Comparison of ENCODE assay signal across 13 mouse cellular contexts in the genomic region with DNA sequence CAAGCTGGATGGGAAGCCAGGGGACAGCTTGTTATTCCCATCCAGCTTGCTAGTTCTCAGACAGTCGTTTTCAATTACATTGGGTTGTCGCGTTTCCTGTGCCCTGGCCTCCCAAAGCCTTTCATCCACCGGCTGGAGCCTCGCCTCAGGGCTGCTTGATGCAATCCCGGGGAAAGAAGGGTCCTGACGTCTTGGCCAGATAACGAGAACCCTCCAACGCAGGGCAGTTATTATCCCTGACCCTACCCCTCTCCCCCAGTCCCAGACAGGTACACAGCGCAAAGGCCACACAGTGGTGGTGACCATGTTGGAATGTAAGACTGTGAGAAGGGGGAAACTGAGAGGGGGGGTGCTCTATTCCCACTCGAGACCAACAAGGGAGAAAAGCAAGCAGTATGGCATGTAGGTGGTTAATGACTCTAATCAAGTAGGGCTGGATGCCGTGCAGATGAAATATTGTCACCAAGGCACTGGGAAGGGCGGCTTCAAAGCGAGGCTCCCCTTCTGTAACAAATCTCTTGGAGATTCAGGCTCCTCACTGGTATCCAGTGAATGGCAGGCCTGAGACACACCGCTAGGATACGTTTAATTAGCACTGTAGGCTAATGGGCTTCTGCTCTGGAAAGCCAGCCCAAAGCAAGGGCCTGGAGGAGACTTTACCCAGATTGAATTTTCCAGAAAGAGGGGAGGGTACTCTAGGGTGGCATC.
A peak's percentile ranks its signal among the peaks of the same experiment; 100 is the strongest.
DNase-seq lines count a peak whose midpoint lies in the region; ATAC-seq and TF ChIP-seq lines count a peak whose summit lies in the region.
"Had no signal": no experiment of that assay in that cellular context is flagged by ENCODE, and none has a peak within 500 bp of the region (broad histone marks: within the 10 kb centered on the region; RNA-seq: fewer than 3 reads in every experiment).

No protein-coding gene starts in this region.

- H3K9me3 ChIP-seq in kidney, embryonic 14.5 days (ENCODE audit: control insufficient read depth, low read length): peaks cover 5% of the 10 kb centered on the region; the same call in 1 of the 2 replicates
- H3K9me3 ChIP-seq in forebrain, postnatal 0 days (ENCODE audit: low read length): no peaks in the 10 kb centered on the region
- no peaks in the 10 kb centered on the region for H3K9me3 ChIP-seq in limb, embryonic 15.5 days
- H3K9me3 ChIP-seq: intestine, embryonic 15.5 days; stomach, embryonic 15.5 days had no signal

- no peak overlapping the region for H3K27ac ChIP-seq in kidney, embryonic 14.5 days (ENCODE audit: low read depth, low read length)
- no peak overlapping the region for H3K27ac ChIP-seq in kidney, adult 2 months (ENCODE audit: insufficient read depth, low read depth, low read length)
- 0 out of 2 replicates have a peak overlapping the region, but pooled peaks have one; percentile 40 for H3K27ac ChIP-seq in forebrain, postnatal 0 days (ENCODE audit: low read depth, low read length)
- 0 out of 2 replicates have a peak overlapping the region, but pooled peaks have one; percentile 12 for H3K27ac ChIP-seq in limb, embryonic 15.5 days
- no peak overlapping the region for H3K27ac ChIP-seq in heart, adult 2 months
- H3K27ac ChIP-seq: intestine, embryonic 15.5 days; macrophage; stomach, embryonic 15.5 days had no signal

- TF ChIP-seq CTCF in kidney, adult 2 months (conservative IDR thresholded peaks at IDR 0.05; ENCODE audit: insufficient read depth, insufficient read length, low read depth, low read length): no peak
- no peak for TF ChIP-seq CTCF in brain, embryonic 14.5 days (IDR thresholded peaks at IDR 0.05; ENCODE audit: borderline replicate concordance, extremely low read depth, insufficient read depth, insufficient read length)
- TF ChIP-seq CTCF in forebrain, postnatal 0 days (IDR thresholded peaks at IDR 0.05; ENCODE audit: low read depth): no peak
- no peak for TF ChIP-seq CTCF in heart, adult 2 months (IDR thresholded peaks at IDR 0.05)

- H3K4me3 ChIP-seq in kidney, embryonic 14.5 days (ENCODE audit: low read length): no peak overlapping the region
- no peak overlapping the region for H3K4me3 ChIP-seq in kidney, adult 2 months (ENCODE audit: insufficient read depth, low read depth, low read length)
- no peak overlapping the region for H3K4me3 ChIP-seq in forebrain, postnatal 0 days (ENCODE audit: low read depth, low read length)
- H3K4me3 ChIP-seq in limb, embryonic 15.5 days: no peak overlapping the region
- no peak overlapping the region for H3K4me3 ChIP-seq in heart, adult 2 months
- H3K4me3 ChIP-seq: intestine, embryonic 15.5 days; stomach, embryonic 15.5 days had no signal

- no peak for TF ChIP-seq EP300 in heart, adult 2 months (IDR thresholded peaks at IDR 0.05; ENCODE audit: insufficient read depth, low read depth, low read length)

- DNase-seq in kidney, adult 2 months: no peak
- DNase-seq in brain, embryonic 14.5 days (ENCODE audit: low read depth): peak; percentile 68
- DNase-seq in forebrain, postnatal 0 days: no peak
- DNase-seq in heart, postnatal 10 days: no peak
- no peak for DNase-seq in heart, adult 2 months
- no peak for DNase-seq in right cerebral cortex, postnatal 36 days (ENCODE audit: low spot score in 2 of 2)
- DNase-seq: adrenal gland, postnatal 10 days; cerebellum, adult 8-10 months had no signal

- 9% methylated on average over 16 of the region's 16 CpGs for WGBS in kidney, embryonic 14.5 days
- 49% methylated on average over 16 of the region's 16 CpGs for WGBS in kidney, adult 2 months
- 32% methylated on average over 16 of the region's 16 CpGs for WGBS in forebrain, postnatal 0 days
- 14% methylated on average over 16 of the region's 16 CpGs for WGBS in limb, embryonic 15.5 days
- 58% methylated on average over 16 of the region's 16 CpGs for WGBS in heart, adult 2 months

- H3K9ac ChIP-seq in kidney, embryonic 14.5 days (ENCODE audit: low read depth, low read length): no peak overlapping the region
- H3K9ac ChIP-seq in forebrain, postnatal 0 days: no peak overlapping the region
- no peak overlapping the region for H3K9ac ChIP-seq in limb, embryonic 15.5 days
- no peak overlapping the region for H3K9ac ChIP-seq in heart, adult 2 months (ENCODE audit: low read depth, low read length)
- H3K9ac ChIP-seq: intestine, embryonic 15.5 days; stomach, embryonic 15.5 days had no signal

- 0 out of 2 replicates have a peak overlapping the region, but pooled peaks have one; percentile 10 for H3K4me2 ChIP-seq in kidney, embryonic 14.5 days (replicated peaks; ENCODE audit: low read depth, low read length)
- no peak overlapping the region for H3K4me2 ChIP-seq in forebrain, postnatal 0 days (ENCODE audit: low read depth)
- H3K4me2 ChIP-seq in limb, embryonic 15.5 days: no peak overlapping the region
- H3K4me2 ChIP-seq: intestine, embryonic 15.5 days; stomach, embryonic 15.5 days had no signal

- TF ChIP-seq POLR2A in kidney, adult 2 months (IDR thresholded peaks at IDR 0.05; ENCODE audit: low read depth, low read length): no peak
- TF ChIP-seq POLR2A in brain, embryonic 14.5 days (IDR thresholded peaks at IDR 0.05; ENCODE audit: borderline replicate concordance, extremely low read depth, insufficient read depth, insufficient read length, poor library complexity, severe bottlenecking): no peak
- TF ChIP-seq POLR2A in heart, adult 2 months (IDR thresholded peaks at IDR 0.05; ENCODE audit: insufficient read depth, low read depth, low read length): no peak

- H3K36me3 ChIP-seq in kidney, embryonic 14.5 days (ENCODE audit: control insufficient read depth, insufficient read depth, low read length): no peaks in the 10 kb centered on the region
- no peaks in the 10 kb centered on the region for H3K36me3 ChIP-seq in kidney, adult 2 months (ENCODE audit: control insufficient read depth, insufficient read depth, low read length)
- no peaks in the 10 kb centered on the region for H3K36me3 ChIP-seq in forebrain, postnatal 0 days (ENCODE audit: insufficient read depth)
- no peaks in the 10 kb centered on the region for H3K36me3 ChIP-seq in limb, embryonic 15.5 days
- no peaks in the 10 kb centered on the region for H3K36me3 ChIP-seq in heart, adult 2 months (ENCODE audit: control insufficient read depth, insufficient read depth, low read length)
- H3K36me3 ChIP-seq: intestine, embryonic 15.5 days; stomach, embryonic 15.5 days had no signal

- no peaks in the 10 kb centered on the region for H3K79me2 ChIP-seq in heart, adult 2 months (replicated peaks; ENCODE audit: control insufficient read depth, insufficient read depth, low read length)

- peaks cover 16% of the 10 kb centered on the region for H3K4me1 ChIP-seq in kidney, embryonic 14.5 days (ENCODE audit: control insufficient read depth, insufficient read depth, low read length)
- H3K4me1 ChIP-seq in kidney, adult 2 months (ENCODE audit: control insufficient read depth, insufficient read depth, low read length): no peaks in the 10 kb centered on the region
- peaks cover 5% of the 10 kb centered on the region; the same call in 1 of the 2 replicates for H3K4me1 ChIP-seq in forebrain, postnatal 0 days (ENCODE audit: insufficient read depth)
- H3K4me1 ChIP-seq in limb, embryonic 15.5 days: peaks cover 16% of the 10 kb centered on the region
- no peaks in the 10 kb centered on the region for H3K4me1 ChIP-seq in heart, adult 2 months (ENCODE audit: control insufficient read depth, insufficient read depth, low read length)
- H3K4me1 ChIP-seq: intestine, embryonic 15.5 days; stomach, embryonic 15.5 days had no signal

- no peaks in the 10 kb centered on the region for H3K27me3 ChIP-seq in kidney, embryonic 14.5 days (ENCODE audit: control insufficient read depth, insufficient read depth, low read length)
- H3K27me3 ChIP-seq in kidney, adult 2 months (replicated peaks; ENCODE audit: control insufficient read depth, insufficient read depth, low read length): no peaks in the 10 kb centered on the region
- H3K27me3 ChIP-seq in forebrain, postnatal 0 days (ENCODE audit: insufficient read depth, low read length): no peaks in the 10 kb centered on the region
- H3K27me3 ChIP-seq in limb, embryonic 15.5 days: no peaks in the 10 kb centered on the region
- no peaks in the 10 kb centered on the region for H3K27me3 ChIP-seq in heart, adult 2 months (ENCODE audit: control insufficient read depth, insufficient read depth, low read length)
- H3K27me3 ChIP-seq: intestine, embryonic 15.5 days; stomach, embryonic 15.5 days had no signal

- ATAC-seq in kidney, embryonic 14.5 days (ENCODE audit: low FRiP score, low TSS enrichment): peak; percentile 46; the same call in 1 of the 2 replicates
- no peak for ATAC-seq in forebrain, postnatal 0 days
- ATAC-seq in limb, embryonic 15.5 days (ENCODE audit: insufficient number of reproducible peaks, low FRiP score, low TSS enrichment, low read depth): no peak
- ATAC-seq: intestine, embryonic 15.5 days had no signal

- intact Hi-C loops in heart, postnatal 10 days (cut with DNase I): no loop called here
- intact Hi-C loops in heart, adult 2 months (cut with DNase I): no loop called here

Comparison
In these comparisons a context has a peak if more than half of its experiments do, and no peak if none do; other contexts are left out.
1. H3K27ac ChIP-seq: peak in forebrain, postnatal 0 days (single experiment) and limb, embryonic 15.5 days (single experiment); none in kidney, embryonic 14.5 days (single experiment), kidney, adult 2 months (single experiment) and heart, adult 2 months (single experiment).